Mouse (Mus musculus) lung, embryonic 15.5 days (tissue): Measurements from ENCODE around the gene Mars2. TPM values are rescaled to one million over a fixed set of nuclear protein-coding genes. Genes with fewer than 3 reads are reported as not detected.

Experiments used
- ATAC-seq: fragments of 200-750 bp; cut with Nextera tagmentation; 2 replicates; pipeline ENCODE4 v1.8.0; 2017; ENCODE audit warnings: moderate number of reproducible peaks, borderline replicate concordance; ENCODE audit not compliant: low FRiP score, low TSS enrichment; ENCODE audit errors: extremely low read depth
- H3K27ac ChIP-seq: fragments of 300-500 bp; sonication (generic); 2 replicates; pipeline ENCODE4 v1.5.1; 2015; ENCODE audit warnings: moderate library complexity, mild to moderate bottlenecking, inconsistent platforms
- H3K27me3 ChIP-seq: fragments of 300-500 bp; sonication (generic); 2 replicates; pipeline ENCODE4 v1.6.1; 2015; ENCODE audit warnings: inconsistent platforms
- H3K36me3 ChIP-seq: fragments of 300-500 bp; sonication (generic); 2 replicates; pipeline ENCODE4 v1.6.1; 2015; ENCODE audit warnings: inconsistent platforms
- H3K4me1 ChIP-seq: fragments of 300-500 bp; sonication (generic); 2 replicates; pipeline ENCODE4 v1.6.1; 2015; ENCODE audit warnings: inconsistent platforms
- H3K4me2 ChIP-seq: fragments of 300-500 bp; sonication (generic); 2 replicates; pipeline ENCODE4 v1.6.1; 2015; ENCODE audit warnings: inconsistent platforms, mild to moderate bottlenecking, moderate library complexity
- H3K4me3 ChIP-seq: fragments of 300-500 bp; sonication (generic); 2 replicates; pipeline ENCODE4 v1.5.1; 2015; ENCODE audit warnings: mild to moderate bottlenecking, inconsistent platforms
- H3K9ac ChIP-seq: fragments of 300-500 bp; sonication (generic); 2 replicates; pipeline ENCODE4 v1.6.1; 2015; ENCODE audit warnings: inconsistent platforms
- H3K9me3 ChIP-seq: fragments of 300-500 bp; sonication (generic); 2 replicates; pipeline ENCODE4 v1.6.1; 2016; ENCODE audit warnings: inconsistent platforms
- WGBS: fragments of 180-500 bp; shearing (Covaris S2); methylation state at CpG from one replicate; pipeline ENCODE4 v1.1.7; 2015; 5-methylcytosine and 5-hydroxymethylcytosine counted together
- polyA plus RNA-seq: library from polyadenylated mRNA; unstranded; fragments of >200 nt; fragmentation: Nextera tagmentation; extraction: Ambion mirVana; gene quantifications from 2 replicates; pipeline ENCODE4 v1.2.1, GENCODE M21; 2015

The Mars2 gene
- polyA plus RNA-seq, 1 experiment from 2014 or later, result 2.5 TPM

- ATAC-seq, result no peak
- 86% methylated on average over 6 of the region's 6 CpGs for WGBS
These were observed 29.4 kb upstream of the Mars2 start for GRCm38 (mm10) chr1:55207561-55207960.

GRCm38 (mm10) chr1:55208500-55209140 lies 28.4 kb upstream of the Mars2 start:
- no peaks in the 10 kb centered on the region for H3K9me3 ChIP-seq
- peak overlapping the region; percentile 10; the same call in 1 of the 2 replicates for H3K27ac ChIP-seq
- no peak for ATAC-seq
- no peak overlapping the region for H3K9ac ChIP-seq
- 0 out of 2 replicates have a peak, but pooled peaks cover 6% of the 10 kb centered on the region for H3K4me1 ChIP-seq
- 53% methylated on average over 5 of the region's 5 CpGs for WGBS
- peaks cover 2% of the 10 kb centered on the region; the same call in 1 of the 2 replicates for H3K36me3 ChIP-seq
- no peak overlapping the region for H3K4me3 ChIP-seq
- no peaks in the 10 kb centered on the region for H3K27me3 ChIP-seq
- H3K4me2 ChIP-seq, result no peak overlapping the region

More at GRCm38 (mm10) chr1:55207561-55207960, 29.4 kb upstream of the Mars2 start:
- Histone ChIP-seq H3K9ac (no peak overlapping the region), H3K4me1 (0 out of 2 replicates have a peak, but pooled peaks cover 3% of the 10 kb centered on the region), H3K4me3 (no peak overlapping the region), H3K4me2 (no peak overlapping the region), H3K27ac (no peak overlapping the region), H3K27me3 (no peaks in the 10 kb centered on the region), H3K36me3 (peaks cover 4% of the 10 kb centered on the region; the same call in 1 of the 2 replicates), H3K9me3 (no peaks in the 10 kb centered on the region)

GRCm38 (mm10) chr1:55210202-55210965 lies 26.6 kb upstream of the Mars2 start:
- no peak overlapping the region for H3K4me3 ChIP-seq
- H3K27ac ChIP-seq, result no peak overlapping the region
- H3K9me3 ChIP-seq, result no peaks in the 10 kb centered on the region
- no peak for ATAC-seq
- H3K9ac ChIP-seq, result no peak overlapping the region
- WGBS, result 49% methylated on average over 12 of the region's 12 CpGs
- H3K4me1 ChIP-seq, result 0 out of 2 replicates have a peak, but pooled peaks cover 10% of the 10 kb centered on the region
- no peaks in the 10 kb centered on the region for H3K36me3 ChIP-seq
- no peak overlapping the region; the same call in 1 of the 2 replicates for H3K4me2 ChIP-seq
- H3K27me3 ChIP-seq, result no peaks in the 10 kb centered on the region

GRCm38 (mm10) chr1:55211081-55211480 lies 25.9 kb upstream of the Mars2 start:
- ATAC-seq, result no peak
- no peaks in the 10 kb centered on the region for H3K9me3 ChIP-seq
- H3K4me1 ChIP-seq, result peaks cover 10% of the 10 kb centered on the region; the same call in 1 of the 2 replicates
- H3K36me3 ChIP-seq, result no peaks in the 10 kb centered on the region
- 72% methylated on average over 8 of the region's 8 CpGs for WGBS
- no peak overlapping the region for H3K27ac ChIP-seq
- no peak overlapping the region for H3K4me2 ChIP-seq
- no peak overlapping the region for H3K4me3 ChIP-seq
- no peaks in the 10 kb centered on the region for H3K27me3 ChIP-seq
- no peak overlapping the region for H3K9ac ChIP-seq

GRCm38 (mm10) chr1:55212771-55213170 lies 24.2 kb upstream of the Mars2 start:
- H3K4me1 ChIP-seq, result peaks cover 16% of the 10 kb centered on the region; the same call in 1 of the 2 replicates
- H3K4me2 ChIP-seq, result no peak overlapping the region
- no peak for ATAC-seq
- no peak overlapping the region for H3K4me3 ChIP-seq
- no peaks in the 10 kb centered on the region for H3K9me3 ChIP-seq
- H3K36me3 ChIP-seq, result no peaks in the 10 kb centered on the region
- no peak overlapping the region for H3K9ac ChIP-seq
- H3K27me3 ChIP-seq, result no peaks in the 10 kb centered on the region
- H3K27ac ChIP-seq, result no peak overlapping the region
- 70% methylated on average over 4 of the region's 4 CpGs for WGBS

GRCm38 (mm10) chr1:55213475-55213874 lies 23.5 kb upstream of the Mars2 start:
- no peaks in the 10 kb centered on the region for H3K27me3 ChIP-seq
- H3K27ac ChIP-seq, result no peak overlapping the region
- H3K9me3 ChIP-seq, result no peaks in the 10 kb centered on the region
- 42% methylated on average over 6 of the region's 6 CpGs for WGBS
- no peak overlapping the region for H3K9ac ChIP-seq
- peaks cover 16% of the 10 kb centered on the region; the same call in 1 of the 2 replicates for H3K4me1 ChIP-seq
- H3K4me3 ChIP-seq, result no peak overlapping the region
- 0 out of 2 replicates have a peak overlapping the region, but pooled peaks have one; percentile 4 for H3K4me2 ChIP-seq
- H3K36me3 ChIP-seq, result no peaks in the 10 kb centered on the region
- 0 out of 2 replicates have a peak, but pooled peaks have one; percentile 56 for ATAC-seq

- H3K9me3 ChIP-seq, result no peaks in the 10 kb centered on the region
- H3K4me1 ChIP-seq, result peaks cover 16% of the 10 kb centered on the region; the same call in 1 of the 2 replicates
- no peak overlapping the region for H3K4me2 ChIP-seq
- H3K9ac ChIP-seq, result no peak overlapping the region
- ATAC-seq, result no peak
- 61% methylated on average over 6 of the region's 6 CpGs for WGBS
- H3K36me3 ChIP-seq, result no peaks in the 10 kb centered on the region
- no peak overlapping the region for H3K4me3 ChIP-seq
- no peak overlapping the region for H3K27ac ChIP-seq
- no peaks in the 10 kb centered on the region for H3K27me3 ChIP-seq
These were observed 23.0 kb upstream of the Mars2 start for GRCm38 (mm10) chr1:55213936-55214335.

GRCm38 (mm10) chr1:55215185-55215813 lies 21.7 kb upstream of the Mars2 start:
- Histone ChIP-seq H3K9ac (no peak overlapping the region), H3K4me2 (no peak overlapping the region), H3K4me3 (no peak overlapping the region), H3K9me3 (no peaks in the 10 kb centered on the region), H3K36me3 (no peaks in the 10 kb centered on the region), H3K4me1 (peaks cover 20% of the 10 kb centered on the region; the same call in 1 of the 2 replicates), H3K27ac (peak overlapping the region; percentile 18; the same call in 1 of the 2 replicates), H3K27me3 (no peaks in the 10 kb centered on the region)
- WGBS, result 59% methylated on average over 11 of the region's 11 CpGs
- ATAC-seq, result no peak

- Histone ChIP-seq H3K27ac (peak overlapping the region; percentile 62), H3K9ac (no peak overlapping the region), H3K36me3 (no peaks in the 10 kb centered on the region), H3K27me3 (no peaks in the 10 kb centered on the region), H3K4me3 (no peak overlapping the region), H3K4me1 (peaks cover 31% of the 10 kb centered on the region), H3K4me2 (no peak overlapping the region), H3K9me3 (no peaks in the 10 kb centered on the region)
- WGBS, result 33% methylated on average over 2 of the region's 2 CpGs
- peak; percentile 82 for ATAC-seq
These were observed 19.8 kb upstream of the Mars2 start for GRCm38 (mm10) chr1:55217191-55217590.

GRCm38 (mm10) chr1:55221352-55221751 lies 15.6 kb upstream of the Mars2 start:
- no peak for ATAC-seq
- peaks cover 43% of the 10 kb centered on the region for H3K4me1 ChIP-seq
- no peaks in the 10 kb centered on the region for H3K27me3 ChIP-seq
- H3K4me2 ChIP-seq, result no peak overlapping the region
- no peaks in the 10 kb centered on the region for H3K36me3 ChIP-seq
- WGBS, result 55% methylated on average over 4 of the region's 4 CpGs
- H3K9me3 ChIP-seq, result no peaks in the 10 kb centered on the region
- peak overlapping the region; percentile 22; the same call in 1 of the 2 replicates for H3K27ac ChIP-seq
- H3K9ac ChIP-seq, result no peak overlapping the region; the same call in 1 of the 2 replicates
- H3K4me3 ChIP-seq, result no peak overlapping the region

- H3K27me3 ChIP-seq, result no peaks in the 10 kb centered on the region
- peaks cover 40% of the 10 kb centered on the region for H3K4me1 ChIP-seq
- no peak overlapping the region for H3K4me3 ChIP-seq
- no peaks in the 10 kb centered on the region for H3K36me3 ChIP-seq
- H3K9ac ChIP-seq, result no peak overlapping the region
- H3K4me2 ChIP-seq, result no peak overlapping the region
- no peak overlapping the region for H3K27ac ChIP-seq
- no peaks in the 10 kb centered on the region for H3K9me3 ChIP-seq
- WGBS, result 86% methylated on average over 7 of the region's 7 CpGs
- ATAC-seq, result no peak
These were observed 14.0 kb upstream of the Mars2 start for GRCm38 (mm10) chr1:55223026-55223425.
